Mouse (Mus musculus): Measurements from ENCODE around the gene Hoxc11. TPM values are rescaled to one million over a fixed set of nuclear protein-coding genes. Genes with fewer than 3 reads are reported as not detected.

Gene Hoxc11
- polyA plus RNA-seq, 1 experiment from 2014 or later: not detected

DNA sequence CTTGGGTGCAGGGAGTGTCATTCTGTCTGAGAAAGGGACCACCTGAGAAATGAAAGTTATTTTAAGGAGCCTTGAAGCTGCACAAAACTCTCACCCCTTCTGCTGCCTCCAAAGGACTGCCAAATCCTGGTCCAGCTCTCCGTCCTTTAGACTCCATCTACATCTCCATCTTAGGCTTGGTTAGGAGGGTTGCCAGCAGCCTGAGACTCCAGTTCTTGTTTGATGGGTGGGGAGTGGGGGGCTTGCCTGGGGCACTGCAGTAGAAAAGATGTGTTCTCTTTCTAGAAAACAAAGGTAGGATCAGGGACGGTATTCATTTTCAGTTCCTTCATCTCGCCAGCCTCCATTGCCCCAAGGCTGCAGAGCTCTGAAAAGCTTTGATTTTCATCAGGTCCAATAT lies 43.2 kb downstream of the Hoxc11 start:
- Histone ChIP-seq H3K4me2 (no peak overlapping the region), H3K36me3 (ENCODE audit: insufficient read depth) (no peaks in the 10 kb centered on the region), H3K4me3 (ENCODE audit: low read depth, low read length) (no peak overlapping the region), H3K9ac (no peak overlapping the region), H3K9me3 (ENCODE audit: low read depth, low read length) (no peaks in the 10 kb centered on the region), H3K27me3 (ENCODE audit: insufficient read depth, low read length) (peaks cover 99% of the 10 kb centered on the region), H3K27ac (ENCODE audit: low read depth) (no peak overlapping the region), H3K4me1 (ENCODE audit: insufficient read depth) (no peaks in the 10 kb centered on the region)
- ATAC-seq (ENCODE audit: insufficient read depth): no peak
- no peak for DNase-seq
- WGBS: 4% methylated on average over 3 of the region's 3 CpGs
- no peak for TF ChIP-seq CTCF (IDR thresholded peaks at IDR 0.05; ENCODE audit: low read depth)

DNA sequence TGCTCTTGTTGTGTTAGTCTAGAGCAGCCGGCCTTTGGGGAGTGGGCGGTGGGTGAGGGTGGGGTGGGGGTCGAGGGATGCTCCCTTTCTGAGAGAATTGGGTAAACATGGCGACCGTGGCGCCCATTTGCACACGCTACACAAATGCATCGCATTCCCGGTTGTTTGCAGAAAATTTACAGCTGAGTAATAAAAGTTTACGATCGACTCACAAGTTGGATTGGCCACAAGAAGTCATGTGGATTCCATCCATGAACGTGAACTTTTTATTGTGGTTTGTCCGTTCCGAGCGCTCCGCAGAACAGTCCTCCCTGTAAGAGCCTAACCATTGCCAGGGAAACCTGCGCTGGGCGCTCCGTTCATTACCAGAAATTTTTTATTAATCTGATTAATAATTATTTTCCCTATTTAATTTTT lies 43.7 kb downstream of the Hoxc11 start, which contains the start of gene Hoxc6:
Gene Hoxc6, plus strand, starts transcription at position 319 of the 417 bp plus-strand sequence.
- no peak for TF ChIP-seq CTCF (IDR thresholded peaks at IDR 0.05; ENCODE audit: low read depth)
- Histone ChIP-seq H3K27me3 (ENCODE audit: insufficient read depth, low read length) (peaks cover 99% of the 10 kb centered on the region), H3K4me3 (ENCODE audit: low read depth, low read length) (peak within 1 kb of the TSS; percentile 43), H3K4me2 (peak within 1 kb of the TSS; percentile 79), H3K4me1 (ENCODE audit: insufficient read depth) (no peaks in the 10 kb centered on the region), H3K27ac (ENCODE audit: low read depth) (no peak within 1 kb of the TSS), H3K9me3 (ENCODE audit: low read depth, low read length) (no peaks in the 10 kb centered on the region), H3K36me3 (ENCODE audit: insufficient read depth) (no peaks in the 10 kb centered on the region), H3K9ac (no peak within 1 kb of the TSS)
- 2% methylated on average over 19 of the region's 19 CpGs for WGBS
- no peak for DNase-seq
- no peak for ATAC-seq (ENCODE audit: insufficient read depth)

DNA sequence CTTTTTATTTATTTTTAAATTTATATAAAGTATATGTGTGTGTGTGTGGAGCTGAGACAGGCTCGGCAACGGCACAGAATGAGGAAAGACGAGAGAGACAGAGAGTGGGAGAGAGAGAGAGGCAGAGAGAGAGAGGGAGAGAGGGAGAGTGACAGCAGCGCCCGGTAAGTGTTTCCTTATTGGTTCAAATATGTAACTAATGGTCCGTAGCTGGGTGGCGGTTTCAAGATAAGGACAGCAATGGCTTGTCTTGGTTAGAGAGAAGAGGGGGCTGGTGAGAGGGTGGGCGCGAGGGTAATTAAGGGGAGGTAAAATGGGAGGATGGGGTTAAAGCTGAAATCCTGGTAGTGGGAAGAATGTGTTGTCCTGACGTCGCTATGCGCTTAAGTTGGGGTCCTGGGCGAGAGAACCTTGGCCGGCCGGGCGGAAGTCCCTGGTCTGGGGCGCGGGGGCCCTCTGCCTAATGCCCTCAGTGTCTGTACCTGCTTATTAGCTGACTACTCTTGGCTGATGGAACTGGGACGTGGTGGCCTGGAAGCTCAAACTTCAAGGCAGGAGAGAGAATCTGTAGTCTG lies 44.5 kb downstream of the Hoxc11 start:
- Histone ChIP-seq H3K4me1 (ENCODE audit: insufficient read depth) (no peaks in the 10 kb centered on the region), H3K4me3 (ENCODE audit: low read depth, low read length) (peak overlapping the region; percentile 43), H3K27me3 (ENCODE audit: insufficient read depth, low read length) (peaks cover 99% of the 10 kb centered on the region), H3K27ac (ENCODE audit: low read depth) (no peak overlapping the region), H3K9ac (no peak overlapping the region), H3K36me3 (ENCODE audit: insufficient read depth) (no peaks in the 10 kb centered on the region), H3K9me3 (ENCODE audit: low read depth, low read length) (no peaks in the 10 kb centered on the region), H3K4me2 (peak overlapping the region; percentile 79)
- under 1% methylated on average over 19 of the region's 19 CpGs for WGBS
- DNase-seq (no peak), ATAC-seq (ENCODE audit: insufficient read depth) (peak; percentile 50; the same call in 1 of the 2 replicates)
- TF ChIP-seq CTCF (IDR thresholded peaks at IDR 0.05; ENCODE audit: low read depth): no peak

DNA sequence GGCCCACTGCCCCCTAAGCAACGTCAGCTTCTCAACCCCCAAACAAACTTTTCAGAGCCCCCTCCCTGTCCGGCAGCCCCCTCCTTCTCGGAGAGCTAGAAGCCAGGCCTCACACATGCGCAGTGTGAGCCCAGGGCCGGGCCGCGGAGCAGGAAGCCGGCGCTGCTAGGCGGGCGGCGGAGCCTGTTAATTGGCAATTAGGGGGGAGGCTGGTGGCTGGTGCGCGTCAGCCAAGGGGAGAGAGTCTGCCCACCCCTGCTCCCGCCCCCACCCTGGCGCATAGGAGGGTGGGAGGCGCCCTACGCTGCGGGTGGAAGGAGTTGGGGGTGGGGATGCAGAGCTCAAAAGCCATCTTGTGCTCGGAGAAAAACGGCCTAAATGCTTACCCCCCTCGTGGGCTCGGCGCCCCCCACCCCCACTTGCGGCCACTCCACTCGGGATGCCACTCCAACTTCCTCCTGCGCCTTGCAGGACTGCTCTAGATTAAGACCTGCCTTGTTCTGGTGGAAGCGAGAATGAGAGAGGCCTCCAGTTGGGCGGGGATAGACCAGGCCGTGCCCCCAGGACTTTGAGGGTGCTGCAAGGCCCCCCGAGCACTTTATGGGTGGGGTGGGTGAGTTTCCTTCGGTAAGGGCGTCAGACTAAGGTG lies 45.1 kb downstream of the Hoxc11 start:
- TF ChIP-seq CTCF (IDR thresholded peaks at IDR 0.05; ENCODE audit: low read depth): no peak
- H3K27me3 ChIP-seq (ENCODE audit: insufficient read depth, low read length): peaks cover 100% of the 10 kb centered on the region
- H3K27ac ChIP-seq (ENCODE audit: low read depth): no peak overlapping the region; the same call in 1 of the 2 replicates
- H3K4me1 ChIP-seq (ENCODE audit: insufficient read depth): no peaks in the 10 kb centered on the region
- DNase-seq (peak; percentile 57), ATAC-seq (ENCODE audit: insufficient read depth) (peak; percentile 52; the same call in 1 of the 2 replicates)
- peak overlapping the region; percentile 79 for H3K4me2 ChIP-seq
- H3K9ac ChIP-seq: peak overlapping the region; percentile 32; the same call in 1 of the 2 replicates
- peak overlapping the region; percentile 43 for H3K4me3 ChIP-seq (ENCODE audit: low read depth, low read length)
- no peaks in the 10 kb centered on the region for H3K9me3 ChIP-seq (ENCODE audit: low read depth, low read length)
- WGBS: 1% methylated on average over 33 of the region's 33 CpGs
- H3K36me3 ChIP-seq (ENCODE audit: insufficient read depth): no peaks in the 10 kb centered on the region

DNA sequence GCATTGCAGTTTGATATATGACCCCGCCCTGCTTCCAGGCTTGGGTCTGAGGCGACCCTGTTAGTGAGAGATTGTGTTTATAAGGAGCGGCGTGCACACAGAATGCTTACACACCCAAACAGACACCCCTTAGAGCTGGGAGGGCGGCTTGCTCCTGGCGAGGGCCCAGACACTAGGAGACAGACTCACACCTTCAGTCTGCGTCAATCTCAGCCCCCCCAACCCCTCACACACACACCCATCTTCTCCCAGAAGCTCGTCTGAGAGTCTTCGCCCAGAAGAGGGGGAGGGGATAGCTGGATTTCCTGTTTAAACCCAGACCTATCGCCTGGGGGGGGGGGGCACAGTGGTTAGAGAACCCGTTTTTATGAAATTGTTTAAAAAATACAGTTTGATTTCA lies 45.7 kb downstream of the Hoxc11 start:
- 3% methylated on average over 11 of the region's 11 CpGs for WGBS
- TF ChIP-seq CTCF (IDR thresholded peaks at IDR 0.05; ENCODE audit: low read depth): no peak
- no peak for DNase-seq
- no peaks in the 10 kb centered on the region for H3K4me1 ChIP-seq (ENCODE audit: insufficient read depth)
- H3K4me3 ChIP-seq (ENCODE audit: low read depth, low read length): peak overlapping the region; percentile 43; the same call in 1 of the 2 replicates
- H3K27ac ChIP-seq (ENCODE audit: low read depth): no peak overlapping the region
- no peak overlapping the region for H3K9ac ChIP-seq
- H3K27me3 ChIP-seq (ENCODE audit: insufficient read depth, low read length): peaks cover 100% of the 10 kb centered on the region
- ATAC-seq (ENCODE audit: insufficient read depth): peak; percentile 13; the same call in 1 of the 2 replicates
- H3K9me3 ChIP-seq (ENCODE audit: low read depth, low read length): no peaks in the 10 kb centered on the region
- H3K4me2 ChIP-seq: peak overlapping the region; percentile 79
- H3K36me3 ChIP-seq (ENCODE audit: insufficient read depth): no peaks in the 10 kb centered on the region

DNA sequence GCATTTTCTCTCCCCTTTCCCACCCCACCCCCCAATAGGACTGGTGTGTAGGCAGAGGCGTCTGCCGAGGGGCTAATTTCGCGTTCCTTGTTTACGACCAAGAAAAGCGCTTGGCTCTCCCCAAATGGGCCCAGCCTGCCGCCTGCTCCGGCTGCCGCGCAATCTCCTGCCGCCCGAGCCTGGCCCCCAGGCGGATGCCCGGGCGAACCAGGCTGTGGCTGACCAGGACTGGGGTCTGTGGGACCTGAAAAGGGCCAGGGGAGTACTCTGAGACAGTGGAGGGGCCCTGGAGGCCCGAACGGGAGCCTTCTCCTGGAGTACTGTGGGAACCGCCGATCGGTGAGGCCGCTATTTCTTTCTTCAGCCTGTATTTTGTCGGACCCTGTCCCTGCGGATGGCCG lies 46.3 kb downstream of the Hoxc11 start:
- ATAC-seq (ENCODE audit: insufficient read depth) (no peak; the same call in 1 of the 2 replicates), DNase-seq (no peak)
- Histone ChIP-seq H3K27me3 (ENCODE audit: insufficient read depth, low read length) (peaks cover 100% of the 10 kb centered on the region), H3K27ac (ENCODE audit: low read depth) (no peak overlapping the region), H3K9me3 (ENCODE audit: low read depth, low read length) (no peaks in the 10 kb centered on the region), H3K36me3 (ENCODE audit: insufficient read depth) (no peaks in the 10 kb centered on the region), H3K4me3 (ENCODE audit: low read depth, low read length) (peak overlapping the region; percentile 8; the same call in 1 of the 2 replicates), H3K4me1 (ENCODE audit: insufficient read depth) (no peaks in the 10 kb centered on the region), H3K9ac (no peak overlapping the region), H3K4me2 (peak overlapping the region; percentile 79)
- no peak for TF ChIP-seq CTCF (IDR thresholded peaks at IDR 0.05; ENCODE audit: low read depth)
- WGBS: 4% methylated on average over 24 of the region's 24 CpGs

DNA sequence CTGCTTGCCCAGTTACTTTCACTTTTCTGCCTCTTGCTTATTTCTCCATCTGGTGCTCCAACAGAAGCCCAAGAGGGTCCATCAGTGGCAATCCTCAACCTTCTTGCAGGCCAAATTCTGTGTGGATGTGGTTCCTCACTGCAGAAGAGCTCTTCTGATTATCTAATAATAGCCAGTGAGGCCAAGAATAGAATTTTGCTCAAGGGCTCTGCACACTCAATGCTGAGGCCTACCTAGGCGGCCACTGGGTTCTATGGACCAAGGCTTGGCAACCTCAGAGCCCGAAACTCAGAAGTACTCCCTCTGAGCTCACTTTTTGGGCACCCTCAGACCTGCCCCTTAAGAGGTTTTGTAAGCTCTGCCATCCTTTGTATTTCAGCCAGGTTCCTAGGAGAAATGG lies 47.1 kb downstream of the Hoxc11 start:
- TF ChIP-seq CTCF (IDR thresholded peaks at IDR 0.05; ENCODE audit: low read depth): no peak
- no peaks in the 10 kb centered on the region for H3K36me3 ChIP-seq (ENCODE audit: insufficient read depth)
- ATAC-seq (ENCODE audit: insufficient read depth): no peak
- no peaks in the 10 kb centered on the region for H3K4me1 ChIP-seq (ENCODE audit: insufficient read depth)
- H3K27me3 ChIP-seq (ENCODE audit: insufficient read depth, low read length): peaks cover 100% of the 10 kb centered on the region
- 27% methylated on average over 2 of the region's 2 CpGs for WGBS
- H3K9me3 ChIP-seq (ENCODE audit: low read depth, low read length): no peaks in the 10 kb centered on the region
- no peak overlapping the region for H3K4me3 ChIP-seq (ENCODE audit: low read depth, low read length)
- no peak overlapping the region for H3K27ac ChIP-seq (ENCODE audit: low read depth)
- DNase-seq: no peak
- no peak overlapping the region for H3K4me2 ChIP-seq
- no peak overlapping the region for H3K9ac ChIP-seq
